Mouse (Mus musculus) testis, adult 2 months (tissue): ENCODE measurements around the gene Apoe. TPM values are rescaled to one million over a fixed set of nuclear protein-coding genes. Genes with fewer than 3 reads are reported as not detected.

Experiments used
- H3K27ac ChIP-seq: fragments of 200-500 bp; 2 replicates; pipeline ENCODE4 v1.5.1; 2012; ENCODE audit warnings: low read depth, low read length; ENCODE audit not compliant: control insufficient read depth, insufficient read depth
- H3K27me3 ChIP-seq: fragments of 200-500 bp; 2 replicates; pipeline ENCODE4 v1.6.1; 2012; ENCODE audit warnings: mild to moderate bottlenecking, low read length, moderate library complexity; ENCODE audit not compliant: control insufficient read depth, insufficient read depth
- H3K36me3 ChIP-seq: fragments of 200-500 bp; 2 replicates; pipeline ENCODE4 v1.6.1; 2012; ENCODE audit warnings: mild to moderate bottlenecking, low read length; ENCODE audit not compliant: control insufficient read depth, insufficient read depth
- H3K4me1 ChIP-seq: fragments of 200-500 bp; 2 replicates; pipeline ENCODE4 v1.6.1; 2012; ENCODE audit warnings: low read length; ENCODE audit not compliant: control insufficient read depth, insufficient read depth
- H3K4me3 ChIP-seq: fragments of 200-500 bp; 2 replicates; pipeline ENCODE4 v1.5.1; 2012; ENCODE audit warnings: low read depth, mild to moderate bottlenecking, low read length, moderate library complexity, mixed read lengths; ENCODE audit not compliant: control insufficient read depth
- CTCF ChIP-seq: fragments of 200-500 bp; IDR thresholded peaks from 2 replicates; pipeline ENCODE4 v1.5.1; 2012; ENCODE audit warnings: low read depth, mild to moderate bottlenecking, inconsistent platforms, low read length, moderate library complexity; ENCODE audit not compliant: control insufficient read depth, insufficient read depth, insufficient replicate concordance
- POLR2A ChIP-seq: fragments of 200-500 bp; IDR thresholded peaks from 2 replicates; pipeline ENCODE4 v1.6.1; 2012; ENCODE audit warnings: low read depth, mild to moderate bottlenecking, inconsistent platforms, low read length, moderate library complexity; ENCODE audit not compliant: control insufficient read depth
- polyA plus RNA-seq: library from polyadenylated mRNA; depleted of rRNA; stranded (reverse); fragments of >200 nt; gene quantifications from 2 replicates; pipeline ENCODE4 v1.2.3, GENCODE M21; 2012

The Apoe gene
- polyA plus RNA-seq, 1 experiment, result 122 TPM

DNA sequence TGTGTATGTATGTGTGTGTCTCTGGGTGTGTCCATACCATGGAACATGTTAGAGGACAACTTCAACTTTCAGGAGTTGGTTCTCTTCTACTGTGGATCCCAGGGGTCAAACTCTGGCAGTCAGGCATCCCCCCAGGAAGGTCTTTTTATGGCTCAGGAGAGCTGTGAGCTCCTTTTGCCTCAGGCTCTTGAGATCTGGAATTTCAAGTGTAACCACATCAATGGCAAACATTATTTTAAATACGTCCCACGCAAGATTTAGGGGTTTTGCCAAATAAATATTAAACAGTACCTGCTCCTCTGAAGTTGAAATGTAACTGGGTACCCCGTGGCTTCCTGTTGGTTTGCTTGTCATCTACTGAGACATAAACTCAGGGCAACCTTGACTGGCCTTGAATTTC, 16.0 kb downstream of the Apoe start:
- no peaks in the 10 kb centered on the region for H3K27me3 ChIP-seq
- H3K36me3 ChIP-seq, result no peaks in the 10 kb centered on the region
- H3K27ac ChIP-seq, result no peak overlapping the region
- TF ChIP-seq POLR2A (no peak), CTCF (no peak)
- H3K4me1 ChIP-seq, result no peaks in the 10 kb centered on the region
- H3K4me3 ChIP-seq, result no peak overlapping the region

DNA sequence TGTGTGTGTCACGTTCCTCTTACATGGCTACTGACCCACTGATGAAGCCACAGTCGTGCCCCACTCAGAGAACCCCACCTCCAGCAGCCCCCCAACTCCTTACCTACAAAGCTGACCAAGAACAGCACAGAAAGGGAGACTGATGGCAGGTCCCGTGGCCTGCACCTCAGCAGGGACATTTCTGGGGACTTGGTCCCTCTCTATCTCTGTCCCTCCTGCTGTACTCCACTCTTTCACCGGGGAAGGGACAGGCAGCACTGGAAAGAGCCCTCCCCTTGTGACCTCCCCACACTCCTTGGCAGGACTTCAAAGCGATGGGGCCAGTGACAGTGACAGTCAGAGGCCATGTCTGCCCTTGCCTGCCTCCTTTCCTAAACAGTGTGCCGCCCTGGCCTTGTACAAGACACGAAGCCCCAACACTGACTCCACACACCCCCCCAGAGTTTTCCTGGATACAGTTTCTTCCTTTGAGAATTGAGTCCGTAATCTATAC, 17.7 kb downstream of the Apoe start, which contains the start of the genes Gm44805 and Apoc4:
Gene Gm44805, minus strand, starts transcription at position 222 of the 493 bp plus-strand sequence.
Gene Apoc4, minus strand, starts transcription at position 278 of the 493 bp plus-strand sequence.
- no peak within 1 kb of the TSS for H3K4me3 ChIP-seq
- no peak within 1 kb of the TSS for H3K27ac ChIP-seq
- no peaks in the 10 kb centered on the region for H3K4me1 ChIP-seq
- no peak for TF ChIP-seq CTCF
- TF ChIP-seq POLR2A, result no peak
- H3K36me3 ChIP-seq, result no peaks in the 10 kb centered on the region
- no peaks in the 10 kb centered on the region for H3K27me3 ChIP-seq

DNA sequence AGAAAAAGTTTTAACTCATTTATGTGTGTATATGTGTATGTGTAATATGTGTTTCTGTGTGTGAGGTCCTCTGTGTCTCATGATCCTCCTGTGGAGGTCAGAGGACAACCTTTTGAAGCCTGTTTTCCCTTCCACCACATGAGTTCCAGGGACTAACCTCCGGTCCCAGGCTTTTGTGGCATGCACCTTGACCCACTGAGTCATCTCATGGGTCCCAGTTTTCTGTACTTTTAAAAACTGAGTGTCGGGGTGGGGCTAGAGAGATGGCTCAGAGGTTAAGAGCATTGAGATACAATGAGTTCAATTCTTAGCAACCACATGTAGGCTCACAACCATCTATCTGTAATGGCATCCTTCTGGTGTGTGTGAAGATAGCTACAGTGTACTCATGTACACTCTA, 18.3 kb downstream of the Apoe start:
- no peaks in the 10 kb centered on the region for H3K4me1 ChIP-seq
- no peak overlapping the region for H3K4me3 ChIP-seq
- no peak overlapping the region for H3K27ac ChIP-seq
- no peaks in the 10 kb centered on the region for H3K27me3 ChIP-seq
- H3K36me3 ChIP-seq, result no peaks in the 10 kb centered on the region
- TF ChIP-seq POLR2A, result no peak
- TF ChIP-seq CTCF, result no peak

DNA sequence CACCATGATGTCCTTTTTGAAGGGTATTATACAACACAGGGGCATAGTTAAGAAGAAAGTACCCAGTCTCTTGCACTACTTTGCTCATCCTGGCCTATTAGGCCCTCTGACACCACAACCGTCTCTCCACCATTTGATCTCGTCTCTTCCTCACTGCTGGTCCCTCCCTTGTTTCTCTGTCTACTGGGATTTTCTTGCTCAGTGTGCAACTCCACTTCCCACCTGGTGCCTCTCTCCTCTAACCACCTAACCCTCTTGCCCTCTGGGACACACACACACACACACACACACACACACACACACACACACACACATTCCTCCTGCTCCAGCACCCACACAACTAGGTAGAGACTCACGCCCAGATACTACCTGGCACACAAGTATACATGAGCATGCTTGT, 20.1 kb downstream of the Apoe start:
- Histone ChIP-seq H3K4me3 (no peak overlapping the region), H3K27ac (no peak overlapping the region), H3K27me3 (no peaks in the 10 kb centered on the region), H3K4me1 (no peaks in the 10 kb centered on the region), H3K36me3 (no peaks in the 10 kb centered on the region)
- TF ChIP-seq POLR2A (no peak), CTCF (no peak)

DNA sequence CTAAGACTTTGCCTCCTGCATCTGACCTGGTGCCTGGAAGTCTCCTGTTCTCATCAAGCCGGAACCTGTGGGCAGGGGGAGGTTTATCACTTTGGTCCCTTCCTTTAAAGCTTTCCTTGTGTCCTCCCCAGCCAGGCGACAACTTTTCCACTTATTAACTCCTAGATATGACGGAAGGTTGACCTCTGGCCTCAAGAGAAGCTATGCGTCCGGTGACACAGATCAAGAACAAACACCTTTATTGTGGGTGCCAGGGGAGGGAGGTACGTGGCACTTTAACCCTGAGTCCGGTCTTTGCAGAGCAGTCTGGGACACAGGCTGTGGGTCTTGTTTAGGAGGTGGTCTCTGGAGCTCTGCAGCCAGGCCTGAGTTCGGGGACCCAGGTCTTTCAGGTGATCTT, 21.1 kb downstream of the Apoe start, which contains the start of gene Apoc2:
Gene Apoc2, minus strand, starts transcription at position 70 of the 400 bp plus-strand sequence.
- H3K4me3 ChIP-seq, result no peak within 1 kb of the TSS
- no peaks in the 10 kb centered on the region for H3K27me3 ChIP-seq
- H3K27ac ChIP-seq, result no peak within 1 kb of the TSS
- H3K4me1 ChIP-seq, result no peaks in the 10 kb centered on the region
- TF ChIP-seq POLR2A (no peak), CTCF (no peak)
- H3K36me3 ChIP-seq, result no peaks in the 10 kb centered on the region

DNA sequence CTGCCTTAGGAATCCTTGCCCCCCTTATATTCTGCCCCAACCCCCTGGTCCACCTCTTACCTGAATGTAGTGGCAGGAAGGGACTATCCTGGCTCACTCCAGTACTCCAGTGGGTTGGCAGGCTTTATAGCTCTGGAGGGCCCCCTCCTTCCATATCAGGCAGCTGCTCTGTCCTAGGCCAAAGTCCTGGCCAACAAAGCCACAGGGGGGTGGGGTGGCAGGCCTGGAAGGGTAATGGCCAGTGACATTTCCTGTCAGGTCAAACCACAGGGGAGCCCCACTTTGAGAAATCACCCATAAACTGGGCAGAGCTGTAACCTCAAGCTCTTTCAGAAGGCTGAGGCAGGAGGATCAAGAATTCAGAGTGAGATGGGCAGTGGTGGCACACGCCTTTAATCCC, 22.3 kb downstream of the Apoe start:
- Histone ChIP-seq H3K27ac (no peak overlapping the region), H3K27me3 (no peaks in the 10 kb centered on the region), H3K4me1 (no peaks in the 10 kb centered on the region), H3K4me3 (no peak overlapping the region), H3K36me3 (no peaks in the 10 kb centered on the region)
- TF ChIP-seq POLR2A (no peak), CTCF (no peak)

DNA sequence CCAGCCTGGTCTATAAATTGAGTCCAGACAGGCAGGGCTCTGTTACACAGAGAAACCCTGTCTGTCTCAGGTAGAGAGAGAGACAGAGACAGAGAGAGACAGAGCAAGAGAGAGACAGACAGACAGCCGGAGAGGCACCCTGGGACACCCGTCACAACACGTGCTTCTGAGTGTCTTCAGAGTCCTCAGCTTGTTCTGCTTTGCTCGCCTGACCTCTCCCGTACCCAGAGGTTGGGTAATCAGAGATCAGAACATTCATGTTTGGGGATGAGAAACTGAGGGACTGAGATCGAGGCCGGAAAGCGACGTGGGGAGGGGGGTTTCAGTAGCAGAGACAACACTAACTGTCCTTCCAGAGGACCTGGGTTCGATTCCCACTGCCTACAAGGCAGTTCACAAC, 23.2 kb downstream of the Apoe start:
- no peaks in the 10 kb centered on the region for H3K4me1 ChIP-seq
- H3K27ac ChIP-seq, result no peak overlapping the region
- H3K27me3 ChIP-seq, result no peaks in the 10 kb centered on the region
- H3K4me3 ChIP-seq, result no peak overlapping the region
- no peaks in the 10 kb centered on the region for H3K36me3 ChIP-seq
- TF ChIP-seq POLR2A (no peak), CTCF (no peak)
